Mouse (Mus musculus) thymus, adult 2 months (tissue): ENCODE results near the gene Lpin1.

Experiments used
- CTCF ChIP-seq: fragments of 200-500 bp; IDR thresholded peaks from 2 replicates; pipeline ENCODE4 v1.5.1; 2012; ENCODE audit warnings: mild to moderate bottlenecking, control low read depth, low read length, moderate library complexity, borderline replicate concordance; ENCODE audit not compliant: control insufficient read depth, poor library complexity, insufficient read depth; ENCODE audit errors: extremely low read depth
- POLR2A ChIP-seq: fragments of 200-500 bp; IDR thresholded peaks from 2 replicates; pipeline ENCODE4 v1.6.1; 2012; ENCODE audit warnings: mild to moderate bottlenecking, low read length, control low read depth, moderate library complexity; ENCODE audit not compliant: control insufficient read depth, poor library complexity, insufficient read depth; ENCODE audit errors: extremely low read depth

GRCm38 (mm10) chr12:16631423-16631822, 20.7 kb upstream of the Lpin1 start:
- TF ChIP-seq CTCF (no peak), POLR2A (no peak)
